Mouse (Mus musculus) limb, embryonic 15.5 days (tissue): ENCODE results near the gene Borcs7. TPM values are rescaled to one million over a fixed set of nuclear protein-coding genes. Genes with fewer than 3 reads are reported as not detected.

Source experiments
- ATAC-seq: fragments of 200-750 bp; cut with Nextera tagmentation; 2 replicates; pipeline ENCODE4 v1.8.0; 2017; ENCODE audit warnings: low read depth, moderate TSS enrichment; ENCODE audit not compliant: insufficient number of reproducible peaks, low FRiP score, low TSS enrichment
- H3K27ac ChIP-seq: fragments of 300-500 bp; sonication (generic); 2 replicates; pipeline ENCODE4 v1.5.1; 2015; ENCODE audit warnings: moderate library complexity, mild to moderate bottlenecking, inconsistent platforms
- H3K27me3 ChIP-seq: fragments of 300-500 bp; sonication (generic); 2 replicates; pipeline ENCODE4 v1.6.1; 2015; ENCODE audit warnings: inconsistent platforms
- H3K36me3 ChIP-seq: fragments of 300-500 bp; sonication (generic); 2 replicates; pipeline ENCODE4 v1.6.1; 2015; ENCODE audit warnings: inconsistent platforms
- H3K4me1 ChIP-seq: fragments of 300-500 bp; sonication (generic); 2 replicates; pipeline ENCODE4 v1.6.1; 2015; ENCODE audit warnings: inconsistent platforms
- H3K4me2 ChIP-seq: fragments of 300-500 bp; sonication (generic); 2 replicates; pipeline ENCODE4 v1.6.1; 2015; ENCODE audit warnings: mild to moderate bottlenecking, inconsistent platforms
- H3K4me3 ChIP-seq: fragments of 300-500 bp; sonication (generic); 2 replicates; pipeline ENCODE4 v1.5.1; 2015; ENCODE audit warnings: mild to moderate bottlenecking, inconsistent platforms
- H3K9ac ChIP-seq: fragments of 300-500 bp; sonication (generic); 2 replicates; pipeline ENCODE4 v1.6.1; 2015; ENCODE audit warnings: inconsistent platforms
- H3K9me3 ChIP-seq: fragments of 300-500 bp; sonication (generic); 2 replicates; pipeline ENCODE4 v1.6.1; 2016; ENCODE audit warnings: inconsistent platforms
- WGBS: fragments of 180-500 bp; shearing (Covaris S2); methylation state at CpG from one replicate; pipeline ENCODE4 v1.1.7; 2015; 5-methylcytosine and 5-hydroxymethylcytosine counted together
- polyA plus RNA-seq: library from polyadenylated mRNA; unstranded; fragments of >200 nt; fragmentation: Nextera tagmentation; extraction: Ambion mirVana; gene quantifications from 2 replicates; pipeline ENCODE4 v1.2.1, GENCODE M21; 2015

Gene Borcs7
- polyA plus RNA-seq, 1 experiment from 2014 or later, result 14.3 TPM

DNA sequence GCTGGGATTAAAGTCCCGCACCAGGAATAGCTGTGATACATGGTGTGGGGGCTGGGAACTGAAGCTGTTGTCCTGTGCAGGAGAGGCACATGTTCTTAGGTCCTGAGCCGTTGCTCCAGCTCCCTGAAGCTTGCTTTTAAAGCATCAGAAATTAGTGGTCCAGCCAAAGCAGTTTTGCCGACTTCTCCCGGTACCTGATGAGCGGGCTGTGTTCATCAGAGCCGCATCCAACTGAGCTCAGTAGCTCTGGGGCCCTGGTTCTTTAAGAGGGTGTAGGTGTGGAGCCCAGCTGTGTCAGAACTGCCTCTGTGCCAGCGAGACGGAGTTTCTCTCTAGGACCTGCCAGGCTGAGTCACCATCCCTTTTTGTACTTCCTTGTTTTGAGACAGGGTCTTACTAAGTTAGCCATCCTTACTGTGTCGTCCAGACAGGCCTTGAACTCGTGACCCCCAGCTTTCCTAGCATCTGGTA, 9.3 kb downstream of the Borcs7 start:
- H3K27ac ChIP-seq, result no peak overlapping the region
- WGBS, result 67% methylated on average over 10 of the region's 10 CpGs
- H3K9ac ChIP-seq, result no peak overlapping the region
- H3K4me2 ChIP-seq, result no peak overlapping the region
- H3K4me1 ChIP-seq, result no peaks in the 10 kb centered on the region
- no peaks in the 10 kb centered on the region for H3K27me3 ChIP-seq
- H3K4me3 ChIP-seq, result no peak overlapping the region
- H3K36me3 ChIP-seq, result peaks cover 16% of the 10 kb centered on the region
- ATAC-seq, result no peak
- H3K9me3 ChIP-seq, result no peaks in the 10 kb centered on the region

DNA sequence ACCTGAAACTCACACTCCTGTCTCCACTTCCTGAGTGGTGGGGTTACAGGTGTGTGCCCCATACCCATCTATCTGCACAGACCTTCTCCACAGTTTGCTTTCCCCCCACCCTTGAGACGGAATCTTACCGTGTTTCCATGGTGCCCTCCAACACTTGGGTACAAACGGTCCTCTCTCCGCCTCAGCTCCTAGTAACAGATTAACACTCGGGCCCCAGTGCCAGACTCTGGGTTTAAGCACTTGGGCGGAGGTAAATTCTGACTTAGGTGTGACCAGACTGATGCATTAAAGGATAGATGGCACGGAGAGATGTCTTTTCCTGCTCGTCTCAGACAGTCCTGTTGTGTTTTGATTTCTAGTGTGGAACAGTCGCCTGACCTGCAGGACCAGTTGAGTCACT, 11.4 kb downstream of the Borcs7 start:
- no peaks in the 10 kb centered on the region for H3K4me1 ChIP-seq
- peaks cover 9% of the 10 kb centered on the region for H3K36me3 ChIP-seq
- no peaks in the 10 kb centered on the region for H3K9me3 ChIP-seq
- ATAC-seq, result no peak
- H3K27me3 ChIP-seq, result no peaks in the 10 kb centered on the region
- H3K9ac ChIP-seq, result no peak overlapping the region
- no peak overlapping the region for H3K4me3 ChIP-seq
- WGBS, result 74% methylated on average over 9 of the region's 9 CpGs
- no peak overlapping the region for H3K4me2 ChIP-seq
- no peak overlapping the region for H3K27ac ChIP-seq

DNA sequence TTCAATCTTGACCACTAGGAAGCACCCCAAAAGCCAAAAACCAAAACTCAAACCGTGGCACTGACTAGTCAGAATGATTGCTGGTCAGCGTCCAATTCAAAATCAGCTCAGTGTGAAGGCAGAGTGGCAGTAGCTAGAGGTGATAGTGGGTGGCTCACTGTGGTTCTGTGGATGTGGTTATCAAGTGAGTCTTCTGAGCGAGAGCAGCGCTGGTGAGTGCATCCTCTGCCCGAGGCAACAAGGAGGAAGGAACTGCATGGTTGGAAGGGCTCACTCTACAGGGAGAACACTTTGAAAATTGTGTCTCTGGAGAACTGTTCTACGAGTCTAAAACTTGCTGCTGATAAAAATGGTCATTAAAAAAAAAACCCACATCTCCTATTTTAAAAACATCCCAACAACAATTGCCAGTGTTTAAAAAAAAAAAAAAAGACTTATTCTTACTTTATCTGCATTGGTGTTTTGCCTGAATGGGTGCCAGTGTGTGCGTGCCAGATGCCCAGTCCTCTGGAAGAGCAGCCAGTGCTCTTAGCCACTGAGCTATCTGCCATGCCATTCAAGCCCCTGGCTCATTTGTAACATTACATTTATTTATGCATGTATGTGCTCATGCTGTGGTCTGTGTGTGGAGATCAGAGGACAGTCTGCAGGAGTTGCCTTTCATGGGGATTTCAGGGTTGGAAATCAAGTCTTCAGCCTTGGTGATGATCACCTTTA, 16.2 kb downstream of the Borcs7 start:
- Histone ChIP-seq H3K4me2 (no peak overlapping the region), H3K27me3 (no peaks in the 10 kb centered on the region), H3K4me3 (no peak overlapping the region), H3K9ac (no peak overlapping the region), H3K27ac (no peak overlapping the region), H3K9me3 (no peaks in the 10 kb centered on the region), H3K4me1 (peaks cover 15% of the 10 kb centered on the region), H3K36me3 (peaks cover 6% of the 10 kb centered on the region)
- ATAC-seq, result no peak
- WGBS, result 56% methylated on average over 7 of the region's 7 CpGs

DNA sequence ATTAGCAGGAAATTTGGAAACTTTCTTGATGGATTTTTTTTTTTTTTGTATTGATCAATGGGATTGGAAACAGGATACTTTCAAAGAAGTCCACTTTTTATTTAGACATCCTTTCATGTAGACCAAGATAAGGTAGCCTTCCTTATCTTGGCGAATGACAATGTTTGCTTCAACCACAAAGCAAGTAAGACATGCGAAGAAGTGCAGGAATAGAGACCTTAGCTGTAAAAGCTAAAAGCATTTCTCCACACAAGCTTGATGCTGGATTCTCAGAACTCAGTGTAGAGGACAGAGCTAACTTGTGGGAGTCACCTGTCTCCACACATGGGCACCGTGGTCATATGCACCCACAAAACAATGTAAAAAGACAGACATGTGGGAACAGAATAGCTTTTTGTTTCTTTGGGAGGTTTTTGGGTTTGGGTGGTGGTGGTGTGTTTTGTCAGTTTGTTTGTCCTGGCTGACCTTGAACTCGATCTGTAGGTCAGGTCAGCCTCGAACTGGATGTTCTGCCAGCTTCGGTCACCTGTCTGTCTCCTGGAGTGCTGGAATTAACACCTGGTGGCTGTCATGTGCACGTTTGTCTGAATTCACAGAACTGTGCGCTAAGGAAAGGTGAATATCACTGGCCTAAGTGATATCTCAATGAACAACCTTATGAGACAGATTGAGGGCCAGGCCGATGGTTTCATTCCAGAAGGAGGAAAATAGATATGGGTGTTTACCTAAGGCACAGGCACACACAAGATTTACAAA, 17.0 kb downstream of the Borcs7 start:
- ATAC-seq, result no peak
- no peaks in the 10 kb centered on the region for H3K36me3 ChIP-seq
- H3K27me3 ChIP-seq, result no peaks in the 10 kb centered on the region
- H3K4me3 ChIP-seq, result peak overlapping the region; percentile 45
- H3K4me1 ChIP-seq, result peaks cover 15% of the 10 kb centered on the region
- H3K27ac ChIP-seq, result no peak overlapping the region
- 78% methylated on average over 9 of the region's 9 CpGs for WGBS
- H3K9me3 ChIP-seq, result no peaks in the 10 kb centered on the region
- H3K9ac ChIP-seq, result no peak overlapping the region
- H3K4me2 ChIP-seq, result peak overlapping the region; percentile 68

DNA sequence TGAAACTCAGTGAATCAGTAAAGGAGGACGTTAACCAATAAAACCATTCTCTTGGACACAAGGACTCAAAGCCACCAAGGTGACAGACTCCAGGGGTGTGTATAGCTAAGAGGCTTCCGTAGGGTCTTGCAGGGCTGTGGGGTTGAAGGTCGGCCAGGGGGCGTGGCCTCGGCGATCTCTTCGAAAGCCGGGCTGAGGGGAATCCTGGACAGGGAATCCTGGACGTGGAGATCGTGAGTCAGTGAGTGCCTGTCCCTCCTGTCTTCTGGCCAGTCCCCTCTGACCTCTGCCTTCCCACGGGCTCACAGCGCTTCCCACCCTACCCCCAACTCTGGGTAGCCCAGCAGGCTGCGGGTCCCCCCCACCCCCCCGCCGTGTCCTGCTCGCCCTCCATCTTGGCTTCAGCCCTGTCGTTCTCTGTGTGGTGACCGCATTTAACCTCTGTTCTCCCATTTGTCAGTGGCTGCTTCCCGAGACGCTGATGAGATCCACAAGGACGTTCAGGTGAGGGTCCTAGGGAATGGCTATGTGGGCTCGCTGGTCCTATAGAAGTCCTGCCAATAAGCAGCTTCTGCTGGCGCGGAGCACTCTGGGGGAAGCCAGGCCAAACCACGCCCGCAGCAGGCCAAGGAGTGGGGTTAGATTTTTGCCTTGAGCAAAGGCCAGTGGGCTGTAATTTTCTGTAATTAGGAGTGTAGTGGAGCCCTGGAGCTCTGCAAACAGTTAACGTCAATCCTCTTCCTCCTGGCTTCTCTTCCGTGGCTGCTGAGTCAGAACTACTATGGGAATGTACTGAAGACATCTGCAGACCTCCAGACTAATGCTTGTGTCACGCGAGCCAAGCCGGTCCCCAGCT, 17.8 kb downstream of the Borcs7 start, which contains the start of gene As3mt:
As3mt (plus strand) TSS at position 163 of the 856 bp plus-strand sequence.
- Histone ChIP-seq H3K9me3 (no peaks in the 10 kb centered on the region), H3K36me3 (no peaks in the 10 kb centered on the region), H3K4me1 (peaks cover 15% of the 10 kb centered on the region), H3K4me2 (peak within 1 kb of the TSS; percentile 68), H3K4me3 (peak within 1 kb of the TSS; percentile 45), H3K27ac (no peak within 1 kb of the TSS), H3K27me3 (no peaks in the 10 kb centered on the region), H3K9ac (peak within 1 kb of the TSS; percentile 35)
- 4% methylated on average over 31 of the region's 31 CpGs for WGBS
- peak; percentile 55 for ATAC-seq

DNA sequence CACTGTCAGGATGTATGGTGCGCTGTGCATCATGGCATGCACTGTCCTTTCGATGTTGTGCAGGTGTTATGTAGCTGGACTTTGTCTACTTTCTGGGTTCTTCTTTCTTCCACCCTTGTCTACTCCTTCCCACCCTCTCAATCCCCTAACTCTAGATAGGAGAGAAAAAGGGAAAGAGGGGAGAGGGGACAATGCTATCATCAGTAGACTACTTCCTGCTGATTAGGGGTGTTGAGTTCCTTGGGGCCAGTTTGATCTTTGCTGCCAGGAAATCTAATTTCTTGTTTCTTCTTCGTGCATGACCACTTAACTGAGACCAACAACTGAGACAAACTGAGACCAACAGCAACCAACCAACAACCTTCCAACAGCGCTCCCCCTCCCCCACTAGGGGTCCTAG, 20.9 kb downstream of the Borcs7 start:
- Histone ChIP-seq H3K4me3 (no peak overlapping the region), H3K27me3 (no peaks in the 10 kb centered on the region), H3K4me1 (peaks cover 15% of the 10 kb centered on the region), H3K9me3 (no peaks in the 10 kb centered on the region), H3K9ac (no peak overlapping the region), H3K27ac (no peak overlapping the region), H3K36me3 (peaks cover 4% of the 10 kb centered on the region; the same call in 1 of the 2 replicates), H3K4me2 (no peak overlapping the region)
- WGBS, result 90% methylated on average over 4 of the region's 4 CpGs
- ATAC-seq, result no peak

DNA sequence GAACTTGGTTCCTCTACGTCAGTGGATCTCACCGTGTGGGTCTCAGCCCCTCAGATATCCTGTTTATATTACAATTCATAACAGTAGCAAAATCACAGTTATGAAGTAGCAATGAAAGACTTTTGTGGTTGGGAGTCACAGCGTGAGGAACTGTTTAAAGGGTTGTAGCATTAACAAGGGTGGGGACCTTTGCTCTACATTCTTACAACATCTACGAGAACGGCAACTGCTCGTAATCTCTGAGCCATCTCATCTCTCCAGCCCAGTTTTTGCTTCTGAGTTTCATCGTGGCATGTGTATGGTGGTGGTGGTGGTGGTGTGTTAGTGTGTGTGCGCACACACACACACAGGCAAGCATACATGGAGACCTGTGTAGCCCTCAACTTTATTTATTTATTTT, 24.5 kb downstream of the Borcs7 start:
- Histone ChIP-seq H3K9ac (no peak overlapping the region), H3K4me3 (no peak overlapping the region), H3K36me3 (peaks cover 11% of the 10 kb centered on the region; the same call in 1 of the 2 replicates), H3K27ac (no peak overlapping the region), H3K27me3 (no peaks in the 10 kb centered on the region), H3K9me3 (no peaks in the 10 kb centered on the region), H3K4me2 (no peak overlapping the region), H3K4me1 (no peaks in the 10 kb centered on the region)
- ATAC-seq, result no peak
- whole genome bisulfite sequencing, result 85% methylated on average over 8 of the region's 8 CpGs

DNA sequence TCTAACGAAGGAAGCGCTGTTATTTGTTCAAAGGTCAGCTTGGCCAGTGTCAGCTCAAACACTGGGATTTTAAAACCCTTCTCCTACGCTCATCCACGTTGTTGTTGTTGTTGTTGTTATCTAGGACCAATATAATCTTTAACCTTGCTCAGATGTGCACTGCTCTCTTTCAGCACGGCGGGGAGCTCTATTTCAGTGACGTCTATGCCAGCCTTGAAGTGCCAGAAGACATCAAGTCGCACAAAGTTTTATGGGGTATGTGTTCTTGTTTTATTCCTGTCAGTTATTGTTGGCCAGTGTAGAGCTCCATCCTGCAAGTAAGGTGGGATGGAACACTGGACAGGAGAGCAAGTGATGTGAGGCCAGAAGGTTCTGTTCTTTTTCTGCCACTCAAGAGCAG, 25.3 kb downstream of the Borcs7 start:
- ATAC-seq, result no peak
- Histone ChIP-seq H3K4me2 (no peak overlapping the region), H3K4me3 (no peak overlapping the region), H3K27me3 (no peaks in the 10 kb centered on the region), H3K4me1 (no peaks in the 10 kb centered on the region), H3K9ac (no peak overlapping the region), H3K9me3 (no peaks in the 10 kb centered on the region), H3K36me3 (peaks cover 11% of the 10 kb centered on the region; the same call in 1 of the 2 replicates), H3K27ac (no peak overlapping the region)
- WGBS, result 84% methylated on average over 8 of the region's 8 CpGs

DNA sequence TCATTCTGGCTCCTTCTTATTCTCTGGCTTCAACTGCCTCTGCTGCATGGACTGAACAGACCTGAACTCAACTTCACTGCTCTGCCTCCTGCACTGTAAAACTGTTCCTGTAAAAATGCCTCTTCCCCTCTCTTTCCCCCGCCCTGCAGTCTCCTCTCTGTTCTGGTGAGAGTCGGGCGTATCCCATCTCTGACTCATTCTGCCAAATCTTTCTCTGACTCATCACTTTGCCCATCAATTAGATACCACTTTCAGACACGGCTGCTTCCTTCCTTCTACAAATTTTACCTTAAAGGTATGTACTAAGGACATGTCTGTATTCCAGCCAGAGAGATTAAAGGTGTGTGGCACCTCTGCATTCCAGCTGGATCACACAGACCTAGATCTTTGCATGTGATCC, 28.4 kb downstream of the Borcs7 start:
- no peak overlapping the region for H3K4me3 ChIP-seq

DNA sequence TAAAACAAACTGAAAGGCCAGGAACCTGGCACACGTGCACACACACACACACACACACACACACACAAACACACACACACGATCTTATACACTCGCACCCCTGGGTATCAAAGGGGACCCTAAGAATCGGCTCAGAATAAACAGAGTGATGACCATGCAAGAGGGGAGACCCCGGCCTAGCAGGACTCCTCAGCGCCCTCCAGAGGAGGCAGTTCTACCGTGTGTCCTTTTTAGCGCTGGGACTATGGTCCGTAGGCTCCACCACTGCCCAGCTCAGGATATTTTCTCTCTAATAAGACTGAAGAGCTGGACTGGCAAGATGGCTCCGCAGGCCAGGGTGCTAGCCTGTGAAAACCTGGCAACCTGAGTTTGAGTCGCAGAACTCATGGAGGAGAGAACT, 34.7 kb downstream of the Borcs7 start:
- no peak overlapping the region for H3K9ac ChIP-seq
- H3K27me3 ChIP-seq, result no peaks in the 10 kb centered on the region
- no peak overlapping the region for H3K27ac ChIP-seq
- no peaks in the 10 kb centered on the region for H3K4me1 ChIP-seq
- H3K9me3 ChIP-seq, result no peaks in the 10 kb centered on the region
- no peak for ATAC-seq
- no peak overlapping the region for H3K4me3 ChIP-seq
- peaks cover 10% of the 10 kb centered on the region; the same call in 1 of the 2 replicates for H3K36me3 ChIP-seq
- no peak overlapping the region for H3K4me2 ChIP-seq
- 70% methylated on average over 9 of the region's 11 CpGs for WGBS

More for the DNA sequence above, 28.4 kb downstream of the Borcs7 start:
- 75% methylated on average over 4 of the region's 4 CpGs for WGBS
- Histone ChIP-seq H3K36me3 (peaks cover 11% of the 10 kb centered on the region; the same call in 1 of the 2 replicates), H3K4me1 (no peaks in the 10 kb centered on the region), H3K9me3 (no peaks in the 10 kb centered on the region), H3K27ac (no peak overlapping the region), H3K27me3 (no peaks in the 10 kb centered on the region), H3K4me2 (no peak overlapping the region), H3K9ac (no peak overlapping the region)
- no peak for ATAC-seq

DNA sequence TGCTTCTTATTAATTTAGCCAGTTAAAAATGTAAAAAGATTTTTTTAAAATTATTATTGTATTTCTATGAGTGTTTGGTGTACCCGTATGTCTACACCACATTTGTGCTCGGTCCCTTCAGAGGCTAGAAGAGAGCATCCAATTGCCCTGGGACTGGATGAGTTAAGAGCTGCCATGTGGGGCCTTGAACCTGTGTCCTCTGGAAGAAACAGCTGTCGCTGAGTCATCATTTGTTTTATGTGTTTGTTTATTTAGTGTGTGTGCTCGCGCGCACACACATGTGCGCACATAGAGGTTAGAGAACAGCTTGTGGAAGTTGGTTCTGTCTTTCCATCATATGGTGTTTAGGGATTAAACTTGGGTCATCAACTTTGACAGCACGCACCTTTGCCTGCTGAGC, 36.4 kb downstream of the Borcs7 start:
- peaks cover 10% of the 10 kb centered on the region; the same call in 1 of the 2 replicates for H3K36me3 ChIP-seq
- H3K27ac ChIP-seq, result no peak overlapping the region
- H3K4me2 ChIP-seq, result no peak overlapping the region
- H3K27me3 ChIP-seq, result no peaks in the 10 kb centered on the region
- no peak overlapping the region for H3K4me3 ChIP-seq
- no peaks in the 10 kb centered on the region for H3K4me1 ChIP-seq
- no peak for ATAC-seq
- WGBS, result 95% methylated on average over 8 of the region's 8 CpGs
- no peak overlapping the region for H3K9ac ChIP-seq
- H3K9me3 ChIP-seq, result no peaks in the 10 kb centered on the region
